Mouse (Mus musculus): ENCODE results near the gene Otulin.

- TF ChIP-seq CTCF (IDR thresholded peaks at IDR 0.05; ENCODE audit: borderline replicate concordance, control insufficient read depth, extremely low read depth, insufficient read depth, low read length, poor library complexity) (no peak), POLR2A (IDR thresholded peaks at IDR 0.05; ENCODE audit: control insufficient read depth, extremely low read depth, insufficient read depth, low read length, poor library complexity) (no peak)
Observed at GRCm38 (mm10) chr15:27574992-27575781, 55.3 kb downstream of the Otulin start.
